Mouse (Mus musculus): ENCODE results near the gene Nr4a3.

DNA sequence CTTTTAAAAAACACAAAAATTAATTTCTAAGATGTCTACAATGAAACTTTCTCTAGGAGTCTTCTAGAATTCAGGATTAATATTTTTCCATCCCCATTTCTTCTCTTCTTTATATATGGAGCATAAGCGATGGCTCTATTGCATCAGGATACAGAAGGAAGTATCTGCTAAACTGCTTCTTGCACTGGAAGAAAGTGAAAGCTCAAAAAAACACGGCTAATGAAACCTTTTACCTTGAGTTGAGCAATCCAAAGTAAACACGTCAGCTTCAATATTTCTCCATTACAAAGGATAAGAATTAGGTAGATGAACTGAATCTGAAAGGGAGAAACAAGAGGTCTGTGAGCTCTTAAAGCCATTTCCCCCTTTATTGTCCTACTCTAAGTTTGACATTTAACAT, 87.8 kb downstream of the Nr4a3 start:
- TF ChIP-seq CTCF (IDR thresholded peaks at IDR 0.05; ENCODE audit: low read depth, low read length) = no peak
- no peak for TF ChIP-seq POLR2A (IDR thresholded peaks at IDR 0.05; ENCODE audit: insufficient read depth, low read length)
